Mouse (Mus musculus) splenic B cell, adult 2 months (primary cell): ENCODE measurements around the gene Exoc3l4.

Source experiments
- DNase-seq: peaks from one replicate; pipeline ENCODE4 v3.0.0-alpha.2; 2011; ENCODE audit warnings: low read depth, low spot score
- H3K27me3 ChIP-seq: 2 replicates; pipeline ENCODE4 v1.6.1; 2012; ENCODE audit warnings: mild to moderate bottlenecking, low read length, moderate library complexity, mixed read lengths; ENCODE audit not compliant: control insufficient read depth, poor library complexity, insufficient read depth, severe bottlenecking
- H3K36me3 ChIP-seq: 2 replicates; pipeline ENCODE4 v1.6.1; 2012; ENCODE audit warnings: mild to moderate bottlenecking, low read length, moderate library complexity, mixed read lengths; ENCODE audit not compliant: control insufficient read depth, poor library complexity, insufficient read depth, severe bottlenecking

The Exoc3l4 gene

GRCm38 (mm10) chr12:111416921-111417779 is at the start of gene Exoc3l4:
Exoc3l4 (plus strand) TSS chr12:111417017.
- no peaks in the 10 kb centered on the region for H3K27me3 ChIP-seq
- H3K36me3 ChIP-seq = no peaks in the 10 kb centered on the region
- no peak for DNase-seq

DNA sequence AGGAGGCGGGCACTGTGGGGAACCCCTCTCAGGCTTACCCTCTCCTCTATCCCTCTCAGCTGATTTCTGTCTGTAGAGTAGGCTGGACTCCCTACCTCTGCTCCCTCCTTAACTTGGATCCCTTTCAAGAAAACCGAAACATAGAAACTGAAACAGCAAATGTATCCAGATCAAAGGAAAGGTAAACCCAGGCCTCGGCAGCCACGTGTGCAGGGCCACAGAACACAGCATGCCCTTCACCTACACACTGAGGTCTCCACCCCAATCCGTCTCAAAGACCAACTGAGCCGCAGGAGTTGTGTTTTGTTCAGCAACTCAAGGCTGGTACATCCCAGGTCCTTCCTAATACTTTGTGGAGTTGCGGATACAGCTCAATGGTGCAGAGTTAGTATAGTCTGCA is 49.8 kb upstream of the Exoc3l4 start:
- Histone ChIP-seq H3K27me3 (no peaks in the 10 kb centered on the region), H3K36me3 (no peaks in the 10 kb centered on the region)
- no peak for DNase-seq

GRCm38 (mm10) chr12:111370249-111370648 is 46.6 kb upstream of the Exoc3l4 start:
- H3K36me3 ChIP-seq = no peaks in the 10 kb centered on the region
- no peak for DNase-seq

DNA sequence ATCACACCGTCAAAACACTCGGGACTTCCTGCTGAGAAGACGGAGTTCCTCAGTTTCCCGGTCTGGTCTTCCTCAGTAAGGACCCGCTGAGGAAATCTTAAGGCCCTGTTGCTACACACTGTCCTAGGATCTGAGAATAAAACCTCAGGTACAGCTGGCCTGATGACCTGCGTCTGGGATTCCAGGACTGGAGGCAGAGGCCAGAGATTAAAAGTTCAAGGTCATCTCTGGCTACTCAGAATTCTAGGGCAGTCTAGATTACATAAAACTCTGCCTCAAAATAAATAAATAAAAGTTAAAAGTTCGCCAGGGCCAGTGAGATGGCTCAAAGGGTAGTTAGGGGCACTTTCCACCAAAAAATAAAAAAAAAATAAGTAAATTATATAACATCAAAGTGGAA is 44.9 kb upstream of the Exoc3l4 start:
- Histone ChIP-seq H3K36me3 (no peaks in the 10 kb centered on the region), H3K27me3 (no peaks in the 10 kb centered on the region)
- no peak for DNase-seq

More at GRCm38 (mm10) chr12:111370249-111370648, 46.6 kb upstream of the Exoc3l4 start:
- H3K27me3 ChIP-seq = no peaks in the 10 kb centered on the region

- Histone ChIP-seq H3K27me3 (no peaks in the 10 kb centered on the region), H3K36me3 (no peaks in the 10 kb centered on the region)
- DNase-seq = no peak
Observed at GRCm38 (mm10) chr12:111373411-111373810, 43.4 kb upstream of the Exoc3l4 start.

DNA sequence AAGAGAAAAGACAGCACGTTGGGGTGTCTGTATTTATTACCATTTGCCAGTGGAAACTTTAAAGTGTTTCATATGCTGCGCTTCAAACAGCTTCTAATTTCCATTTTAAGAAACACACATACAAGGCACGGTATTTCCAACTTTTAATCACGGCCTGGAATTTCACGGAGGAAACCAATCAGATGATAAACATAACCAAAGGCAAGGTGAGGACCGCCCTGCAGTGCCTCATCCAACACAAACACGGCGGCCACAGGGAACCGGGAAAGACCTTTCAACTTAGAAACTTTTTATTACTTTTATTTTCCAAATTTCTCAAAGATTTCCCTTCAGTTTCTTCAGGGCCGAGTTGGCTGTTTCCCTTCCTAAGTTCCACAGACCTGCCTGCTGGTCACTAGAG is 42.1 kb upstream of the Exoc3l4 start:
- H3K36me3 ChIP-seq = no peaks in the 10 kb centered on the region
- no peaks in the 10 kb centered on the region for H3K27me3 ChIP-seq
- no peak for DNase-seq

DNA sequence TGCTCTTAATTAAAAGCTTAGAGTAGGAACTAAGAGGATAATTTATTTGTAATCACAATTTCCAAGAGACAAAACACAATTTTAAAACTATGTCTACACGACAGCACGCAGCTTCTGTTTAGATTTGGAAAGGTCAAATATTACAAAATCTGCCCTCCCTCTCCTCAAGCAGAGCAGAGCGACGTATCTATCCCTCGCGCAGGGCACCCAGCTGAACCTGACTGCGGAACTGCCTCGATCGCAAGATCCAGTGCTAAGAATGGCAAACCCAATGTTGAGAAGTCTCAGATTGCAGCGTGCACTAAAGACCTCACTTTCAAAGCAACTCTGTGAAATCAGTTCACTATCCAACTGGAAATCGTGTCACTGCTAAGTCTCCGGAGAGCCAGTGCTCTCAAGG is 41.3 kb upstream of the Exoc3l4 start:
- no peak for DNase-seq
- Histone ChIP-seq H3K36me3 (no peaks in the 10 kb centered on the region), H3K27me3 (no peaks in the 10 kb centered on the region)

- H3K36me3 ChIP-seq = no peaks in the 10 kb centered on the region
Observed at GRCm38 (mm10) chr12:111376053-111376452, 40.8 kb upstream of the Exoc3l4 start.

GRCm38 (mm10) chr12:111376826-111377331 is 39.9 kb upstream of the Exoc3l4 start:
- no peaks in the 10 kb centered on the region for H3K27me3 ChIP-seq
- H3K36me3 ChIP-seq = no peaks in the 10 kb centered on the region
- no peak for DNase-seq

More at GRCm38 (mm10) chr12:111376053-111376452, 40.8 kb upstream of the Exoc3l4 start:
- no peak for DNase-seq
- no peaks in the 10 kb centered on the region for H3K27me3 ChIP-seq

DNA sequence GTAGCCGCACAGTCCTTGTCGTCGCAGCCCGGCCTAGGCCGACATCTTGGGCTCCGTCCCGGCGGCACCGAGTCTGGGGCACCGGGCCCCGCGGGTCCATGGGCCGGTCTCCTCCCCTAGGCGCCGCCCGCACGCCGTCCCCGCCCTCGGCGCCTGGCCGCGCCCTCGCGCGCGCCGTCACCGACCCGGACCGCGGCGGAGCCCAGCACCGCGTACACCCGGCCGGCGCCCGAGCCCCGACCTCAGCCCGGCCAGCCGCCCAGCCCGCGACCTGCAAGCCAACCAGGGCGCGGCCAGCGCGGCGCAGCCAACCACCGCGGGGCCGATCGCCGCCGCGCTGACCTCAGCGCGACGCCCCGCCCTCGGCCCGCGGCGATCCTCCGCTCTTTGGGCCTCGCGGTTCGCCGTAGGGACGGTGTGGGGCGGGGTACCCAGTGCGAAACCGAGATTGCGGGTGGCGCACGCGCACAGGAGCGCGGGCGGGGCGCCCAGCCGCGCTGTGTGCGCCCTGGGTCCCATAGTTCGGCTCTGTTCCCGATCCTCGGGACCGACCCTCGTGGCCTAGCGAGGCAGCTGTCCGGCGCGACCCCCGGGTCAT is 39.3 kb upstream of the Exoc3l4 start, which contains the start of gene Cdc42bpb:
Gene Cdc42bpb, minus strand, starts transcription at position 343 of the 598 bp plus-strand sequence.
- DNase-seq = peak; percentile 60
- H3K27me3 ChIP-seq = no peaks in the 10 kb centered on the region
- H3K36me3 ChIP-seq = no peaks in the 10 kb centered on the region

DNA sequence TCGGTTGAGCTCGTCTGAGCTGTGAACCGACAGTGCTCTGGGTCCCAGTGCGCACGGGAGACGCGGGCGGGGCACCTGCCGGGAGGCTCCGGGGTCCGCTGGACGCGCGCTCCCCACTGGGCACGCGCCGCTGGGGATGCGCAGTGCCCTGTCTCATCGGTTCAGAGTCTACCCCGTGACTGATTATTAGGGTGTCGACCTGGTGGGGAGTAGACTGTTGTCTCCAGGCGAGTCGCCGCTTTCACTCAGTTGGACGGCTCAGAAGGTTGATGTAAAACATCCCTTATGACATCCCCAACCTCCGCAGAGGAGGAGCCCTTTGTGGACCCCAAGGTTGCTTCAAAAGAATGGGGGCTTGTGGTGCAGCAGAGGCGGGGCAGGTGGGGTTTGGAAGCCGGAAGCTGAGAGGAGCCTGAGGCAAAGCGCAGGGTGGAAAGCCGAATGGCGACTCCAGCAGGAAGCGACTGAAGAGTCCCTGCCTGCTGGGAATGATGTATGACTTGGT is 38.8 kb upstream of the Exoc3l4 start:
- Histone ChIP-seq H3K36me3 (no peaks in the 10 kb centered on the region), H3K27me3 (no peaks in the 10 kb centered on the region)
- no peak for DNase-seq

DNA sequence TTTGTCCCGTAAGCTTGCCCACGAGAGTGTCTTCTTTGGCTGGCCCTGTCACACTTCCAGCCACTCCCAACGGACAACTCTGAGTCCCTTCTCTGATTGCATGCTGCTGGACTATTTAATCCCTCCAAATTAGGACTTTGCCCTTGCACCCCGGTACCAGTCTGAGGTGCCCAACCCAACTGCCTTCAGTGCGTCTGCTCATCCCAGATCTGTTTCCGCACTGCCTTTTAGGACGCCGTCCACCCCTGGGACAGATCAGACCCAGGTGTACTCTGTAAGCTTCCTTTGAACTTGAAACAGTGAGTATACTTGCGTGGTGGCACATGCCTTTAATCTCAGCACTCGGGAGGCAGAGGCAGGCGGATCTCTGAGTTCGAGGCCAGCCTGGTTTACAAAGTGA is 38.0 kb upstream of the Exoc3l4 start:
- H3K27me3 ChIP-seq = no peaks in the 10 kb centered on the region
- no peak for DNase-seq
- H3K36me3 ChIP-seq = no peaks in the 10 kb centered on the region

DNA sequence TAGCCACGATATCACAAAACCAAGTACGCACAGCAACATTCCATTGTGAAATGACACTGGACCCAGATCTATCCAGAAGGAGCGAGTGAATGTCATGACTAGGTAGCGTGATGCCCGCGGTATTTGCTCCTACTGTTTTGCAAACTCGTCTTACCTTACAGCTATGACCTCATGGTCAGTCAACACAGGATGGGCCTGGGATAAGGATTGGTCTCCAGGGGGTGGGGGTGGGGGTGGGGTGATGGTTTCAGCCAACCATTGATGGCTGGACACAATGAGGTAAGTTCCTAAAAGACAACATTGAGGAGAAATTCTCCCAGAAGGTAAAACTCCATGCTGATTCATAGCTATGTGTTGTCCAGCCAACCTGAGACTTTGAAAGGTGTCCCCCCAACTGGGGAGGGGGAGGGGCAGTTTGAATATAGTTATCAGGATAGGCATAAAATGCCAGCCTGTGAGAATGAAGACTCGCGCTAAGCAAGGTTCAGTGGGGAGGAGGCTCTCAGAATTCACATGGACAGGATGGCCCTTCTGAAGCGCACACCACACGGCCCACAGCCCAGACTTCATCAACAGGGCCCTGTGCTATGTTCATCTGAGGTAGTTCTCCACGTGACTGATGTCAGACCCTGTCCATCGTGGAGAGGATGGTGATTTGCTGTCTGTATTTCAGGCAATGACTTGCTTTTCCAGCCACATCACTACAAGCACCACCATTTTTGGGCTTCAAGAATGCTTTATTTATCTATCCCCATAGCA is 30.8 kb upstream of the Exoc3l4 start:
- DNase-seq = no peak
- Histone ChIP-seq H3K27me3 (no peaks in the 10 kb centered on the region), H3K36me3 (no peaks in the 10 kb centered on the region)

GRCm38 (mm10) chr12:111386642-111387120 is 30.1 kb upstream of the Exoc3l4 start:
- H3K36me3 ChIP-seq = no peaks in the 10 kb centered on the region
- no peak for DNase-seq
- H3K27me3 ChIP-seq = no peaks in the 10 kb centered on the region
